Mouse (Mus musculus): ENCODE results near the gene Hint1.

Gene Hint1

DNA sequence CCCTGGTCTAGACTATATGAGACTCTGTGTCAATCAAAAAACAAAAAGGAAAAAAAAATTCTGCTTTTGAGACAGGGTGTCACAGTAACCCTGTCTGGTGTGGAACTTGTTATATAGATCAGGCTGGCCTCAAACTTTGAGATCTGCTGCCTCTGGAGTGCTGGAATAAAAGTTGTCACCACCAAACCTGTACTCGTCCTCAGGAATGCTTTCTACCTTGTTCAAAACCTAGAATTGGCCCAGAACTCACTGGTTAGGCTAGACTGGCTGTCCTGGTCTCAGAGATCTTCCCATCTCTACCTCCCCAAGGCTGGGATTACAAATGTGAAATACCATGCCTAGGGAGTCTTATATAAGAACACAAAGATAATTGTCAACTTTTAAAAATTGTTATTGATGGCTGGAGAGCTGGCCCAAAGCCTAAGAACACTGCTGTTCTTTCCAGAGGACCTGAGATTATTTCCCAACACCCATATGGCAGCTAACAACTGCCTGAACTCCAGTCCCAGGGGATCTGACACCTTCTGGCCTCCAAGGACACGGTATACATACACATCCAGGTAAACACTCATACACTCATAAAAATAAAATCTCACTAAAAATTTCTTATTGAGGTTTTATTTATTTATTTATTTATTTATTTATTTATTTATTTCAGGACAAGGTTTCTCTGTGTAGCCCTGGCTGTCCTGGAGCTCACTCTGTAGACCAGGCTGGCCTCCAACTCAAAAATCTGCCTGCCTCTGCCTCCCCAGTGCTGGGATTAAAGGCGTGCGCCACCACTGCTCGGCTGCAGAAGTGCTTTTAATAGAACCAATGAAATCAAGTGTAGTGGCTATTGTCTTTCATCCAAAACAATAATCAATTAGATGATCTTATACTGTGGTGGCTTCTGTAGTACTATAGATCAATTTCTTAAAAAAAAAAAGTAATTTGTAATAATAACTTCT is 4.4 kb upstream of the Hint1 start:
- DNase-seq (ENCODE audit: low spot score), result no peak

GRCm38 (mm10) chr11:54862621-54863520 is 3.3 kb upstream of the Hint1 start:
- DNase-seq (ENCODE audit: low spot score), result peak; percentile 46

- no peak for DNase-seq (ENCODE audit: low spot score)
These were observed 675 bp upstream of the Hint1 start for GRCm38 (mm10) chr11:54865330-54866085.

DNA sequence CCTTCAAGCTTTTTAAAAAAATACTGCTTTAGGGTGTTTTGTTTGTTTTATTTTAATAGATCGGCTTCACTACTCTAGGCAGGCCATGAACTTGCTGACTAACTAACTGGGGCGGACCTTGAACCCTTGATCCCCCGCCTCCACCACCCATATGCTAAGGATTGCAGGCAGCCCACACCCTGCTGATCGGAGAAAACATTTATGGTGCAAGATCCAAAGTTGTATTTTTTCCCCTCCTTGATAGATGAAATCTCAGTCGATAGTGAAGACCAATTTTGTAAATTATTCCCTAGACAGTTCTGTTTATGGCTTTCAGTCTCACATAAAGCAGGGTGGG is 834 bp downstream of the Hint1 start:
- peak; percentile 37 for DNase-seq (ENCODE audit: low spot score)

DNA sequence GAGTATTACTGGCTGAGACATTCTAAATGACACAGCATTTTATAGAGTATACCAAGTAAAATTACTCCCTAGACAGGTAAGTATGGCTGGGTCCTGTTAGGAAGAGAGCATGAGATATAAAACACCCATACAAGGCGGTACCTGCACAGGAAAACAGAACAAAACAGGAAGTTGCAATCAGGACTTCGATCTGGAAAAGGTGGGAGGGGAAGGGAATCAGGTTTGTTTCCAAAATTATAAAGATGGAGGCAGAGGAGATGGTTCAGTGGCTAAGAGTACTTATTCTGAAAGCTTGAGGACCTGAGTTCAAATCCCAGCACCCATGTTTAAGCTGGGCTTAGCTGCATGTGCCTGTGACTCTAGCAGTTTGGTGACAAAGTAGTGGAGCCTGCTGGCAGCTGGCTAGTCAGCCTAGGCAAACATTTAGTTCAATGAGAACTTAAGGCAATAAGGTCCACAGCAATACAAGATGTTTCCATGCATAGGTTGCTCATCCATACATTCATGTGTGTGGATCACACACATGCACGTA is 1.8 kb downstream of the Hint1 start:
- no peak for DNase-seq (ENCODE audit: low spot score)

- DNase-seq (ENCODE audit: low spot score), result no peak
These were observed 2.3 kb downstream of the Hint1 start for GRCm38 (mm10) chr11:54868445-54868844.

- no peak for DNase-seq (ENCODE audit: low spot score)
These were observed 3.1 kb downstream of the Hint1 start for GRCm38 (mm10) chr11:54869318-54869717.

DNA sequence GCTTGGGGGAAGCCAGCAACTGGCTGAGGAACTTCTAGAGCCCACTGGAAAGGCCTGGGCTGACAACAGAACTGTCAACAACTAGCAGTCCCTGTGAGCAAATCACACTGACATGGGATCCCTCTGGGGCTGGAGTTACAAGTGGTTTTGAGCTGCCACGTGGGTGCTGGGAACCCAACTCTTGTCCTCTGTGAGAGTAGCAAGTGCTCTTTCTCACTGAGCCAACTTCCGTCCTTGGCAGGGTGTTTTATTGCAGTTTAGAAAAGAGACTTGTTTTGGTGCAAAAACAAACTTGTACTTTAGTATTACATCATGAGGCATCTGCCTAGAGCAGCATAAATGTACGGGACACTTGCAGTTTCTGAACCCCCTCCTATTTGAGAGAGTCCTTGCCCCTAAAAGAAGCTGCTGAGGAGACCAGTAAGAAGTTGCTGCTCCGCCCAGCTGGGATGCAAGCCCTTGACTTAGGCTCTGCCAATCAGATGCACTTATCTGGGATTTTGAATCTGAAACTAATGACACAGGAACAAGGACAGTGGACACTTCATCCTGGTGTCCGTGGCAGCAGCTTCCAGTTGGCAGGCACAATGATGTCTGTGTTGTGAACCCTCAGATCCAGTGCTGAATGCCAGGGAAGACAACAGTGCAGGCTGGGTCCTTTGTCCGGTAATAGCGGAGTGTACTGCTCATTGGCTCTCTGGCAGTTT is 5.8 kb downstream of the Hint1 start:
- DNase-seq (ENCODE audit: low spot score), result no peak

DNA sequence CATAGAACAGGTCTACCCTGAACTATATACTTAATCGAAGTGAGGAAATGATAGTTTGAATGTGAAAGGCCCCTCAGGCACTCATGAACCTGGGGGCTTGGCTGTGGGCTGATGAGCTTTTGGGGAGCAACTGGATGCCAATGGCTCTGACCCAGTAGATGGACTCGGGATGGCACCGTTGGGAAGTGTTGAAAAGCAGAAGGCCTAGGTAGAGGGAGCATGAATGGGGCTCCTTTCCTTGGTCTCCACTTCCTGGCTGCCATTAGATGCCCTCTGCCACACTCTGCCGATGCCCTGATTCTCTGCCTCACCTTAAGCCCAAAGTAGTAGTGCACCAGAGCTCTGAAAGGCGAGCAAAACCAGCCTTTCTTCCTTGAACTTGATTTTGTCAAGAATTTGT is 9.8 kb downstream of the Hint1 start:
- DNase-seq (ENCODE audit: low spot score), result no peak

- no peak for DNase-seq (ENCODE audit: low spot score)
These were observed 12.7 kb downstream of the Hint1 start for GRCm38 (mm10) chr11:54878893-54879292.

DNA sequence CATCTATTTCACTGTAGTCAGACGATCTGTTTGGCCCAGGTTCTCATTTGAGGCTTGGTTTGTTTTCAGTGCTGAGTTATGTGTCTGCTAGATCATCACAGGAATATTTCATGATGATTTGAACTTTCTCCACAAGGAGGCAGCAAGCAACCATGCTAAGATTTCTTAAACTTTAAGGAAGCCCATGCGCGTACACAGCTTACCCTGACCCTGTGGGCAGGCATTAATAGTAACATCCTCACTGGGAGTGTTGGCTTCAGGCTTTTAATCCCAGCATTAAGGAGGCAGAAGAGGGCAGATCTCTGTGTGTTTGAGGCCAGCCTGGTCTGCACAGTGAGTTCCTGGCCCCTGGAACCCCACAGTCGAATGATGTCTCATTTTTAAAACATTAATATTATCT is 13.3 kb downstream of the Hint1 start:
- peak; percentile 52 for DNase-seq (ENCODE audit: low spot score)

GRCm38 (mm10) chr11:54879922-54880321 is 13.7 kb downstream of the Hint1 start:
- no peak for DNase-seq (ENCODE audit: low spot score)

DNA sequence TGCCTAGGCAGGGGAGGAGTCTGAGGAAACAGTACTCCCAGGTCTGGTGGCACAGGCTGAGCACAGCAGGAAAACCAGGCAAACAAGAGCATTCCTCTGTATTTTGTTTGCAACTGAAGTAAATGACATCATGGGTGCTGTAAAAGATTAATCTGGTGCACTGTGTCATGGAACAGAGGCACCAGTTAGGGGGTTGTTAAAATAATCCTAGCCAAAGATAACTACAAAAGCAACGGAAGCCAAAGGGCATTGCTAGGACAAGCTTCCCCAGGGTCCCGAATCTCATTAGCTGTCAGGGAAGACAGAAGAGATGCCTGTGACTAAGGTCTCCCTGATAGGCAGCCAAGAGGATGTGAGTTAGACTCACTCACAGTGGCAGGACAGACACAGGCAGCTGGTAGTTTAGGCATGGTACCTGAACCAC is 14.9 kb downstream of the Hint1 start:
- DNase-seq (ENCODE audit: low spot score), result no peak

DNA sequence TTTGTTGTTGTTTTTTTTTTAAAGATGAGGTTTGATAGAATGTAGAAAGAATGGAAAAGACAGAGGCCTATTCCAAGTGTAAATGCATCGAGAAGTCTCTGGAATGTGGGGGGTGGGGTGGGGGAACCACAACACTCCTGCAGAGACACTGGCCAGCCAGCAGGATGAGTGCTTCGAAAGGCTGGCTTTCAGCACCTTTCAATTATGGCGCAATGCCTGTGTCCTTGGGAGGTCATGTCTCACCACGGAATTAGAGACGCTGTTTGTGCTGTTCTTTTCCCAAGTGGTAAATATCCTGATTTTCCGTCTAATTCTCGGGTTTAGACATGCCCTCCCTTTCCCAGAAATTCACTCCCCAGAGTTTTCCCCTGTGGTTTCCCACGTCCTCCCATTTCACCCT is 16.5 kb downstream of the Hint1 start:
- DNase-seq (ENCODE audit: low spot score), result peak; percentile 44

GRCm38 (mm10) chr11:54884197-54884828 is 18.1 kb downstream of the Hint1 start:
- DNase-seq (ENCODE audit: low spot score), result no peak

- DNase-seq (ENCODE audit: low spot score), result peak; percentile 59
These were observed 18.8 kb downstream of the Hint1 start for GRCm38 (mm10) chr11:54884937-54885336.

DNA sequence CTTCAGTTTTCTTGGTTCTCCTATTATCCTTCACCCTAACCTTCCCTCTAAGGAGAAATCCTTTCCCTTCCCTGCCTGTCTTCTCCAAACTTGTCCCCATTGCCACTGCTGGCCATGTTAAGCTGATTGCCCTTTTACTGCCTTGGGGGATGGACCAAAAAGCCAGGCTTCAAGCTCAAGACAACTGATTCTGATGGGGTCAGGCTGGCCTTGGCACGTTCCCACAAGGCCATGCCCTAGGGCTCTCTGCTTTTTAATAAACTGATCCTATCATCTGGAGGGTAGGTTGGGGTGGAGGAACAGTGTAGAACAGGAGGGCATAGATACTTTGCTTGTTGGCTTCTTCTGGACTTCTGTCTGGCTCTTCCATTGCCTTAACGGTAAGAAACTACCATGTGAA is 19.2 kb downstream of the Hint1 start:
- DNase-seq (ENCODE audit: low spot score), result no peak

DNA sequence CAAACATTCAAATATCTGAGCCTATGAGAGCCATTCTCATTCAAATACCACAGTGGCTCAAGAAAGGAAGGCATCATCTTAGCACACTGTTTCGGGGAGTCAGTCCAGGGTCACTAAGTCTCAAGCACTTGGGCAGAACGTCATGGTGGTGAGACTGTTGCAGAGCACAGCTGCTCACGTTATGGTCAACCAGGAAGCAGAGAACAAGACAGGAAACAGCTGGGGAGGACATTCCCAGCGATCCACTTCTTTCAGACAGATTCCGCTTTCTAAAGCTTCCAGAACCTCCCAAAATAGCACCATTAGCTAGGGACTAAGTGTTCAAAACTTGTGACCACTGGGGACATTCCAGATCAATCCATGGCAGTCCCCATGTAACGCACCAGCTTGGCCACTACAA is 21.7 kb downstream of the Hint1 start:
- DNase-seq (ENCODE audit: low spot score), result no peak

DNA sequence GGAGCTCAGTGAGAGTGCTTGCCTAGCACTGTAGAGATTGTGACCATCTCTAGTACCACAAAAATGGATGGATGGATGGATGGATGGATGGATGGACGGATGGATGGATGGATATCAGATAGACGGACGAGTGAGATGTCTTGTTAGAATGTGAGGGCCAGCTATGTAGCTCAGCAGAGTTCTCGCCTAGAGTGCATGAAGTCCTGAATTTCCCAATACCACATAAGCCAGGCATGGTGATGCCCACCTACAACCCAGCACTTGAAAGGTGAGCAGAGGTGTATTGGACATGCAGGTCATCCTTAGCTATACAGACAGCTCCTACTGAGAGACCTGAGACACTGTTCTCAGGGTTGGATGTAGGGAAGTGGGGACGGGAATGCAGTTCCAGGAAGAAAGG is 25.2 kb downstream of the Hint1 start:
- DNase-seq (ENCODE audit: low spot score), result no peak

- DNase-seq (ENCODE audit: low spot score), result no peak
These were observed 25.9 kb downstream of the Hint1 start for GRCm38 (mm10) chr11:54892091-54892490.

- DNase-seq (ENCODE audit: low spot score), result no peak
These were observed 28.4 kb downstream of the Hint1 start for GRCm38 (mm10) chr11:54894589-54894988.

Measured in urinary bladder, postnatal 14 days (tissue).